Mouse (Mus musculus) lung, postnatal 36 days (tissue): ENCODE data around the gene Dock3.

Source experiments
- DNase-seq: peaks from one replicate; pipeline ENCODE4 v3.0.0; 2022; ENCODE audit warnings: mixed read lengths

Dock3 gene

GRCm38 (mm10) chr9:107231539-107232139, at the start of gene Dock3:
Gene Dock3, minus strand, starts transcription at chr9:107231909.
- peak; percentile 40 for DNase-seq

DNA sequence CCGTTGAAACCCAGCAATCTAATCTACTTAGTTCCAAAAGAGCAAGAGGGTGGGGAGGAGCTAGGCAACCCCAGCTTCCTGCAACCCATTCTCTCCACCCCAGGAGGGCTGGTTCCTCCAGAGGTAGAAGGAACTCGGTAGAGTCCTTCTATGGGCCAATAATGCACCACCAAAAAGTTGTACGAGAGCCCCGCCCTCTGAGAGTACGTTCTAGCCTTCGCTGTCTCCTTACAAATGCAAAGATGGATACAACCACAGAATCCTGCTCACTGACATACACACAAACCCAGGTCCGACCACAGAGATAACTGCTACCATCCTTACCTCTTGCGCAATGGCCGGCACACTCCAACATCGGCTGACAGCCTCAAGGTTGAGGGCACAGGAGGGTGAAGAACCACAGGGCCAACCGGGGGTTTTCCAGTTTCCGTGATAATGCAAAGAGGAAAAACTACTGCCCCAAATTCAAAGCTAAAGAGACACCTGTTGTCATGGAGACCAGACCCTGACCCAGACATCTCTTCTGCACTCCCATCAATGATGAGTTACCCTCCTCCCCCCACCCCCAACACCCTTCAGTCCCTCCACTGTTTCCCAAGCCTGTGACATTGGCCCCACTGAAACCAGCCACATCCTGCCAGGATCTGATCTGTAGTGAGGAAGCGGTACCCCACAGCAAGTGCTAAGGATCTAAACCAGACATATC, 48.8 kb upstream of the Dock3 start:
- DNase-seq: peak; percentile 46

DNA sequence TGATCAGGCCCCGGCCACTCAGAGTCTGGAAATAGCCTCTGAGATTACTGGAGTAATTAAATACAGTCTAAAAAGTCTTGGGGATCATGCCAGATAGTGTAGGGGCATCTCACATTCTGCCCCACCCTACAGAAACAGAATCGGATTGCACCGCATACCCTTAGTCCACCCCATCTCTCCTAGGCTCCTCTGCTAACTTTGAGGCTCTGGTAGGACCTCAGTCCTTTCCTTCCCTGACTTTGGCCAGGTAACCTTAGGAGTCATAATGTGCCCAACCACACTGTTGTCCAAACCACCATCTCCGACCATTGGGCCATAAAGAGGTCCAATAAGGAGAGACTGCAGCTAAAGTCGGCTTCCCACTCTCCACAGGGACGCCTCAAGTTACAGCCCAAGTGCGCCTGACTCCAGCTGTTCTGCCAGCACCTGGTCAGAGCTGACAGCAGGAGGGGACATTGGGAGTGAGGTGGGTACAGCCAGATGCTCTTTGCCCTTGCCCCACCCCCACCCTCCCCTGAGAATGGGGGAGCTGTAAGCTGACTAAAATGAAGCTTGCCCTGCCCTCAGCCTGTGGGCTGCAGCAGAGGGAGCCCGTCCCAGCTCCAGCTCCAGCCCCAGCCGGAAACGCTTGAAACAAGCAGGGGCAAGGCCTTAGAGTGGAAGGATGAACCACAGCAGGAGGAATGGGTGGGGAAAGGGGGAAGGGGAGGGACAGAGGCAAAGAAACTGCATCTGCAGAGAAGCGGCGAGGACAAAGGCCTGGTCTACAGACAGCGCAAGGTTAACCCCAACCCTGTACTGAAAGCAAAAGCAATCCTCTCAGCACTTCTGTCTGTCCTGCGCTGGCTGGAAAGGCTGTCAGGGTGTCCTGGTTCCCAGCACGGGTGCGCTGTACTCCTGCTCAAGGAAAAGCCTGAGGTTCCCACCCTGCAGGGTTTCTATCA, 47.9 kb upstream of the Dock3 start:
- DNase-seq: no peak

GRCm38 (mm10) chr9:107278527-107279377, 47.0 kb upstream of the Dock3 start:
- DNase-seq: peak; percentile 78

DNA sequence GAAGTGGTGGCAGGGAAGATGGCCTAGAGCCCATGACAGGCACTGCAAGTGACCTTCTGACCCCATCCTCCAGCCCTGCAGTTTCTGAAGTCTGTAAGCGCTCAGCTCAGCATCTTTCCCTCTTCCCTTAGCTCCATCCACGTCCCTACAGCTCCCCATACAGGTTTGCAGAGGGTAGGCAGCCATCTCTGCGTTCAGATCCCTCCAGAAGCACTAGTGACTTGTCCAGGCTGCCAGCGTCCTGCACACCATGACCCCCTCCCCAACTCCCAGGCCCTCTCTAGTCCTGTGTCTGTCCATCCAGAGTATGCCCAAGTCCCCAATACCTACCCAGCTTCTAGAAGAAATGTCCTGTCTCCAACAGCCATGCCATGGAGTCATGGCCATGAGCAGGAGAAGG, 46.4 kb upstream of the Dock3 start:
- DNase-seq: no peak

- DNase-seq: no peak
These were observed 45.9 kb upstream of the Dock3 start for GRCm38 (mm10) chr9:107277603-107278002.

DNA sequence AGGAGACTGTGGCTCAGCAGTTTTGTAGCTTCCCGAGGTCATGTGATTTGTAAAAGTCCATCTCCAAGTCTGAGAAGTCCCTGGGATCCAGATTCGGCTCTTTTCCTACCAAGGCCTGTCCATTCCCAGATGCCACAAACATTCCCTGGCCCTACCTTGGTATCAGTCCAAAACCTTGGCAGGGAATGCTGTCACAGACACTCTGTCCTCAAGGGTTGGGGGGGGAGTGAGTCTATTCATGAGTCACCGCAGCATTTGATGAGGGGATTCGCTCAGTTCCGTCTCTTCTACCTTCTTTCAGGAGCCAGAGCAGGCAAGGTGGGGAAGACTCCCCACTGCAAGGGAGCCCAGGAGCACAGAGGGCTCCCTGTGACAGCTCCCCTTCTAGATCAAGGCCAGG, 44.0 kb upstream of the Dock3 start:
- DNase-seq: no peak

GRCm38 (mm10) chr9:107274751-107275150, 43.0 kb upstream of the Dock3 start:
- DNase-seq: no peak

GRCm38 (mm10) chr9:107273184-107273583, 41.5 kb upstream of the Dock3 start:
- no peak for DNase-seq

- no peak for DNase-seq
These were observed 40.6 kb upstream of the Dock3 start for GRCm38 (mm10) chr9:107272284-107272683.

DNA sequence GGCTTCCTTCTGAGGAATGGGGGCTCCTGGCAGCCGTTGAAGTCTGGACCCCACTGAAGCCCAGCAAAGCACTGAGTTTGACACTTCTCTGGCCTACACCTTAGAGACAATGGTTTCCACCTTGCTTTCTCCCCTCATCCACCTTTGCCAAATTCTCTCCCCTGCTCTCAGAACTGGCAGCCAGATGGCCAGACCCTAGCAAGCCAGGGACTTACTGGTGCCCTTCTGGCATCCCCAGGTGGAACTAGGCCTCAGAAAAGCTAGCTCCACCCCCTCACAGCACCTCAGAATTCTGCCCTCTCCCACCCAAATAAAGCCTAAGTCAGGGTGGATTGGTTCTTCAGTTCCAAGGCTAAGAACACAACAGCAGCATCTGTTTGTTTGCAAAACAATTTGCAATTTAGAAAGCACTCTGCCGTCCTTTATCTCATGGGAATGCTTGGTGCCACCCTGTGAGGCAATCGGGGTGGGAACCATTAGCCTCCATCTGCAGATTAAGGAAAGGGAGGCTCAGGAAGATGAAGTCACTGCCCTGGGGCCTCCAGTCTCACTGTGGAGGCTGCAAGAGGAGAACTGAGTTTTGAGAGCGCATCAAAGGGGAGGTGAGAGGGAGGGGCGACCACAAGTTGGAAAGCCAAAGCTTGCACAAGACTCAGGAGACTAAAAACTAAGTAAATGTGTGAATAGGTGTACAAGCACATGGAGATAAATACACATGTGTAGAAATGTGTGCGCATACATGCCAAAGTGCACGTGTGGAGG, 39.6 kb upstream of the Dock3 start:
- no peak for DNase-seq

DNA sequence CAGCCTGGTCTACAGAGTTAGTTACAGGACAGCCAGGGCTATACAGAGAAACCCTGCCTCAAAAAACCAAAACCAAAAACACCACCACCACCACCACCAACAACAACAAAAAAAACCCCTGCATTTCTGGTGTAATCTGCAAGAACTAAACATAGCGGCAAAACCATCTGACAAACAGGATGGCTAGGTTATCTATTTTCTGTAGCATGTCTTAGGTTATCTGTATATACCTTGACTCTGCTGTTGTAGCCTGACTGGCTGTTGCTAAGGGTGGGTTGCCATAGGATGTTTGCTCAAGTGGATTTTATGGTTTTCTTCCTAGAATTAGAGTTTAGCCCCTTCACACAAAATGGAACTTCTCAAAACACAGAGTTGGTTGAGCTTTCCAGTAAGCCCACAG, 38.1 kb upstream of the Dock3 start:
- DNase-seq: no peak

DNA sequence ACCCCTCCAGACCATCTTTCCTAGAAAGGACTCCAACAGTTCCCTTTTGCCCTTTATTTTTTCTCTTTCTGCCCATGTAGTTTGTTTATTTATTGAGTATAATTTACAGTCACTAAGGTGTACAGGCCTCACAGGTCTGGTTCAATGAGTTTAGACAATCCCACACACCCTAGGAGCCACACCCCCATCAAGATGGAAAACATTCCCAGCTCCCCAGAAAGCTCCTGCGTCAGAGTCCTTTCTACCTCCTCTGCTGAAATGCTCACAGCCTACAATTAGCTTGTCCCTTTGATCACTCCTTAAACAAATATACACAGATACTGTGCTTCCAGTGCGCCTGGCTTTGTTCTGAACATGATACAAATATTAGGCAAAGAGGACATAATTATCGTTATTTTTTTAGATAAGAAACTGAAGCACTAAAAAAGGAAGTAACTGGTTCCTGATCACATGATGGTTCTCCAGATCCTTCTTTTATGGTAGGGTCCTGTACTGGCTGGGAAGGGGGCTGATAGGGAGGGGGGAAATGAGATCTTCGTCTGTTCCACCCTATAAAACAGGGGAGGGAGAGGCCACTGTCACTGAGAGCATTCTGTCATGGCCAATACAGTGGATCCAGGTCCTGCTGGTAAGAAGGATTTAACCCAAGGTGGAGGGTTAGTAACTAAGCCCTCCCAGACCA, 36.2 kb upstream of the Dock3 start:
- DNase-seq: no peak

- DNase-seq: no peak
These were observed 35.3 kb upstream of the Dock3 start for GRCm38 (mm10) chr9:107267028-107267427.

DNA sequence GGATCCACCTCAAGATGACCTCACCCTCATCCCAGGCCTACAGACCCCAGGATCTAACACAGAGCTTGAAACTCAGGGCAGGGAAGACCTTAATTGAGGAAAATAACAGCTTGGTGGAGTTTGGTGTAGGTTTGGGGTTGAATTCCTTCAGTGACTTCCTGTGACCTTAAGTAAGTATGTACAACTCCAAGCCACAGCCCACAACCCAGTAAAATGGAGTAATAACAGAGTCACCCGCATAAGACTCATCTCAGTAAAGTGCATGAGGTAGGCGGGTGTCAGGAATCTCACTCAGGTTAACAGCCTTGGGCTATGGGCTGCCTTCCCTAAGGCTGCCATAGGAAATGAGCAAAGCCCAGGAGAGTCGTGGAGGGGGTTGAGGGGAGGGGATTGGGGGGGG, 33.0 kb upstream of the Dock3 start:
- DNase-seq: no peak

- peak; percentile 65 for DNase-seq
These were observed 32.2 kb upstream of the Dock3 start for GRCm38 (mm10) chr9:107263912-107264311.

- DNase-seq: no peak
These were observed 30.7 kb upstream of the Dock3 start for GRCm38 (mm10) chr9:107262375-107262774.

GRCm38 (mm10) chr9:107261792-107262191, 30.1 kb upstream of the Dock3 start:
- no peak for DNase-seq

DNA sequence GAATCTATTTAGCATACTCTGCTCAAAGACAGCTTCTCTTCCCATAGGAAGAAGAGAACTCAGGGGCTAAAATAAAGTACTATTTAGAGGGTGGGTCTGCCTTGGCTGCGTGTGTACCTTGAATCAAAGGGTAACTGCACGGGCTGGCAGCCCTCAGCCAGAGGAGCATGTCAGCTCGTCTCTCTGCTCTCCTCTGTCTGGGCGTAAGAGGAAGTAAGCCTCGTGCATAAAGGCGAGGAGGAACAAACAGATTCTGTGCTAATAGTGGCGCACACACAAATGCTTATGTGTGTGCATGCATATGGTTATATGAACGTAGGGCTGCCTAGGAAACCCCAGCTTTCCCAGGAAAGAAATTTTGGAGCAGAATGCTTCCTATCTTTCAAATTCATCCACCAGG, 29.1 kb upstream of the Dock3 start:
- peak; percentile 30 for DNase-seq

DNA sequence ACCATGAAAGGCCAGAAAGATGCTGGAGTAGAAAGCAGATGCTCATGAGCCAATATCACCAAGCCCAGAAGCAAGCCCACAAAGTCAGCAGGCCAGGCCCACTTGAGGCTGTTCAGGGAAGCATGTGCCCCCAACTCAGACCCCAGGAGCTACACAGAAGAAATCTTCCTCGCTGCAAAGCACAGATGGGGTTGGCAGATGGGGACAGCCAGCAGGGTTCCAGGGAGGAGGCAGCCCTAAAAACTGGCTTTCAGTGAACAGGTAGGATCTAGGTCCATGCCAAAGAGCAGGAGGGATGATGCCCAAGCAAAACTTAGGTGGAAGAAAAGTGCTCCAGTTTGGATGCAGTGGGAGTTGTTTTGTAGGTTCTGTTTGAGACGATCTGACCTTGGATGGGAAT, 28.7 kb upstream of the Dock3 start:
- DNase-seq: no peak

DNA sequence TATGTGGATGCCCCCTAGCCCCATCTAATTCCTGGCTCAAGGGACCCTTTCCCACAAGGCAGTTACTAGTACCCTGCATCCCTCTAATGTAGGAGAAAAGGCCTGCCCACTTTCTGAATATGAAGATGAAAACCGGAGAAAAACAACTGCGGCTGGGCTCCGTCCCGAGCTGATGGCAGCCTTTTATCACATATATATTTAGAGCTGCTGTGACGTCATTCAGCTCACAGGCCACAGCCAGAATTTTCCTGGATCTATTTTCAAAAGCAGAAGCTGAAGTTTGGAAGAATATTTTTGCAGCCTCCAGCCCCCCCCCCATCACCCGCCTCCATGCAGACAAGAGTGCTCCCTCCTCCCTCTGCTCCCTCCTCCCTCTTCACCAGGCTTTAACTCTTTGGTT, 27.9 kb upstream of the Dock3 start:
- DNase-seq: no peak
